Comparison of ENCODE assay signal across 8 mouse cellular contexts in genomic region chr17:24489265-24490030, GRCm38 (mm10). TPM values are rescaled to one million over a fixed set of nuclear protein-coding genes. Genes with fewer than 3 reads are reported as not detected.
DNase-seq lines count a peak whose midpoint lies in the region; ATAC-seq lines count a peak whose summit lies in the region.

No protein-coding gene starts in this region.

- peak; percentile 29 to 41 for DNase-seq in cerebellum, postnatal 25 days
- DNase-seq in cerebellum, postnatal 10 days: no peak
- DNase-seq in neural tube, embryonic 11.5 days (ENCODE audit: low spot score): peak; percentile 60
- no peak for DNase-seq in neural tube, embryonic 10.5 days (ENCODE audit: extremely low spot score, low spot score)
- DNase-seq in limb, embryonic 10.5 days (ENCODE audit: low spot score): no peak
- peak; percentile 35 for DNase-seq in retina, postnatal 1 day
- no peak for DNase-seq in urinary bladder, adult 2 months (ENCODE audit: low spot score)
- DNase-seq in cerebellum, adult 18-20 months: no peak

- H3K9me3 ChIP-seq in neural tube, embryonic 11.5 days (ENCODE audit: control insufficient read depth, low read length): no peaks in the 10 kb centered on the region
- H3K9me3 ChIP-seq in limb, embryonic 10.5 days (replicated peaks): no peaks in the 10 kb centered on the region

- H3K4me2 ChIP-seq in neural tube, embryonic 11.5 days (ENCODE audit: low read depth): peak overlapping the region; percentile 89

- H3K36me3 ChIP-seq in neural tube, embryonic 11.5 days (ENCODE audit: control insufficient read depth, insufficient read depth, low read length): no peaks in the 10 kb centered on the region
- no peaks in the 10 kb centered on the region for H3K36me3 ChIP-seq in limb, embryonic 10.5 days

- H3K27me3 ChIP-seq in neural tube, embryonic 11.5 days (ENCODE audit: control insufficient read depth, insufficient read depth, low read length): peaks cover 4% of the 10 kb centered on the region; the same call in 1 of the 2 replicates
- peaks cover 61% of the 10 kb centered on the region for H3K27me3 ChIP-seq in limb, embryonic 10.5 days (ENCODE audit: low read depth, poor library complexity, severe bottlenecking)

- ATAC-seq in neural tube, embryonic 11.5 days (ENCODE audit: insufficient read depth, low FRiP score, low TSS enrichment): peak; percentile 37

- H3K9ac ChIP-seq in neural tube, embryonic 11.5 days (ENCODE audit: low read length): peak overlapping the region; percentile 73

- H3K4me3 ChIP-seq in neural tube, embryonic 11.5 days (ENCODE audit: low read depth, low read length): peak overlapping the region; percentile 60
- H3K4me3 ChIP-seq in limb, embryonic 10.5 days: peak overlapping the region; percentile 71

- peaks cover 13% of the 10 kb centered on the region for H3K4me1 ChIP-seq in neural tube, embryonic 11.5 days (ENCODE audit: control insufficient read depth, insufficient read depth, low read length)
- H3K4me1 ChIP-seq in limb, embryonic 10.5 days: peaks cover 26% of the 10 kb centered on the region

- peak overlapping the region; percentile 76 for H3K27ac ChIP-seq in neural tube, embryonic 11.5 days (ENCODE audit: low read depth, low read length)
- H3K27ac ChIP-seq in limb, embryonic 10.5 days: peak overlapping the region; percentile 83; the same call in 1 of the 2 replicates

- WGBS in neural tube, embryonic 11.5 days: 20% methylated on average over 17 of the region's 19 CpGs
- WGBS in limb, embryonic 10.5 days: 19% methylated on average over 19 of the region's 19 CpGs

RNA-seq across cellular contexts. Expression of gene Caskin1, which starts 1.0 kb away (rescaled TPM):
- 7.4 and 8.4 TPM in 2 replicates for polyA plus RNA-seq in neural tube, embryonic 11.5 days (2014; fragmentation: Nextera tagmentation; extraction: Ambion mirVana)
- 1.4 and 3.6 TPM in 2 replicates for polyA plus RNA-seq in limb, embryonic 10.5 days (2016; fragmentation: Nextera tagmentation; extraction: Ambion mirVana)
- polyA plus RNA-seq in urinary bladder, adult 2 months (2012; rRNA removed): 0.76 and 1.1 TPM in 2 replicates

RNA-seq across cellular contexts. Expression of gene Mlst8, which starts 10.6 kb away (rescaled TPM):
- 26.2 and 29.7 TPM in 2 replicates for polyA plus RNA-seq in neural tube, embryonic 11.5 days (2014; fragmentation: Nextera tagmentation; extraction: Ambion mirVana)
- 31.6 and 42.2 TPM in 2 replicates for polyA plus RNA-seq in limb, embryonic 10.5 days (2016; fragmentation: Nextera tagmentation; extraction: Ambion mirVana)
- 20.9 and 21.7 TPM in 2 replicates for polyA plus RNA-seq in urinary bladder, adult 2 months (2012; rRNA removed)

RNA-seq across cellular contexts. Expression of gene Bricd5, which starts 15.8 kb away (rescaled TPM):
- polyA plus RNA-seq in neural tube, embryonic 11.5 days (2014; fragmentation: Nextera tagmentation; extraction: Ambion mirVana): 0.33 and 0.51 TPM in 2 replicates
- polyA plus RNA-seq in limb, embryonic 10.5 days (2016; fragmentation: Nextera tagmentation; extraction: Ambion mirVana): 0.24 TPM in 1 of 2 replicates, not detected in the other
- polyA plus RNA-seq in urinary bladder, adult 2 months (2012; rRNA removed): 0.10 and 0.19 TPM in 2 replicates

RNA-seq across cellular contexts. Expression of gene Pgp, which starts 19.3 kb away (rescaled TPM):
- polyA plus RNA-seq in neural tube, embryonic 11.5 days (2014; fragmentation: Nextera tagmentation; extraction: Ambion mirVana): 65.0 and 65.2 TPM in 2 replicates
- polyA plus RNA-seq in limb, embryonic 10.5 days (2016; fragmentation: Nextera tagmentation; extraction: Ambion mirVana): 68.8 and 76.1 TPM in 2 replicates
- polyA plus RNA-seq in urinary bladder, adult 2 months (2012; rRNA removed): 31.8 and 33.5 TPM in 2 replicates

RNA-seq across cellular contexts. Expression of gene E4f1, which starts 19.3 kb away (rescaled TPM):
- polyA plus RNA-seq in neural tube, embryonic 11.5 days (2014; fragmentation: Nextera tagmentation; extraction: Ambion mirVana): 17.0 and 21.2 TPM in 2 replicates
- polyA plus RNA-seq in limb, embryonic 10.5 days (2016; fragmentation: Nextera tagmentation; extraction: Ambion mirVana): 35.0 and 38.7 TPM in 2 replicates
- polyA plus RNA-seq in urinary bladder, adult 2 months (2012; rRNA removed): 55.8 and 61.5 TPM in 2 replicates

Comparison
In these comparisons a context has a peak if more than half of its experiments do, and no peak if none do; other contexts are left out.
1. DNase-seq: peak in cerebellum, postnatal 25 days (2 of 2), neural tube, embryonic 11.5 days (single experiment) and retina, postnatal 1 day (single experiment); none in cerebellum, postnatal 10 days (0 of 2), neural tube, embryonic 10.5 days (single experiment), limb, embryonic 10.5 days (single experiment), urinary bladder, adult 2 months (single experiment) and cerebellum, adult 18-20 months (0 of 2).